Mouse (Mus musculus): ENCODE measurements around the gene Gm43517.

Gm43517 gene

DNA sequence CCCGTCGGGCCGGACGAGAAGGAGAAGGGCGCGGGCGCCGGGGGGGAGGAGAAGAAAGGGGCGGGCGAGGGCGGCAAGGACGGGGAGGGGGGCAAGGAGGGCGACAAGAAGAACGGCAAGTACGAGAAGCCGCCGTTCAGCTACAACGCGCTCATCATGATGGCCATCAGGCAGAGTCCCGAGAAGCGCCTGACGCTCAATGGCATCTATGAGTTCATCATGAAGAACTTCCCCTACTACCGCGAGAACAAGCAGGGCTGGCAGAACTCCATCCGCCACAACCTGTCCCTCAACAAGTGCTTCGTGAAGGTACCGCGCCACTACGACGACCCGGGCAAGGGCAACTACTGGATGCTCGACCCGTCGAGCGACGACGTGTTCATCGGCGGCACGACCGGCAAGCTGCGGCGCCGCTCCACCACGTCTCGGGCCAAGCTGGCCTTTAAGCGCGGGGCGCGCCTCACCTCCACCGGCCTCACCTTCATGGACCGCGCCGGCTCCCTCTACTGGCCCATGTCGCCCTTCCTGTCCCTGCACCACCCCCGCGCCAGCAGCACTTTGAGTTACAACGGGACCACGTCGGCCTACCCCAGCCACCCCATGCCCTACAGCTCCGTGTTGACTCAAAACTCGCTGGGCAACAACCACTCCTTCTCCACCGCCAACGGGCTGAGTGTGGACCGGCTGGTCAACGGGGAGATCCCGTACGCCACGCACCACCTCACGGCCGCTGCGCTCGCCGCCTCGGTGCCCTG lies at the start of gene Gm43517:
Gene Gm43517, plus strand, starts transcription at position 299 of the 755 bp plus-strand sequence.
- peak; percentile 25 to 26 for DNase-seq

DNA sequence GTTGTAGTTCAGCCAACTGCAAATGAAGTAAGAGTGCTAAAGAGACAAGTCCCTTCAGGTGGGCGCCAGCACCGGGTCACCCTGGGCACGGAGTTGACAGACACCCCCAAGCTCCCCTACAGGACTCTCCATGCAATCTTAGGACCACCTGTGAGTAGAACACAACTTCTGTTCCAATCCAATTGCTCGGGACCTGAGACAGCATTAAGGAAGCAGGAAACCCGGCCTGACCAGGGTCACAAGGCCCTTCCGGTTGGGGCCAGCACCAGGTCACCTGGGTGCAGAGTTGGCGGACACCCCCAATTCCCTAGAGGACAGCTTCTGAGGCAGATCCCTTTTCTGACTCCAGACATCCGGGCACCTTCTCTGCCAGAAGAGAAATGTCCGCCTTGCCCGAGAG lies 35.3 kb upstream of the Gm43517 start:
- no peak for DNase-seq

DNA sequence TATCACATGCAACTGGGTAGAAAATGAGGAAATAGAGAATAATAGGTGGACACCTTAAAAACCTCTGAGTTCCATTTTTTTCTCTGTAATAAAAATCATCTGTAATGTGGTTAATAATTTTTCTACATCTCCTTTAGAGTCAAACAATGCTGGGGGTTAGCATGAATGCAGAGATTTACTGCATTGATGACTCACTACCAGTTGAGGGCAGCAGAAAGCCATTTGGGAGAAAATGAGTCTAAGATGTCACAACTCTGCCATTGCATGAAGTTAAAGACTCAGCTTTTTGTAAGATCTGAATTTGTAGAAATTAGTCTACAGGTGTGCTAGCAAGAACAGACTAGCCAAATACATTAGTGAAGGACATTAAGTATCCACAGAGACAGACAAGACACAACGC lies 16.0 kb upstream of the Gm43517 start:
- peak in 1 of 2 experiments; percentile 24 for DNase-seq

DNA sequence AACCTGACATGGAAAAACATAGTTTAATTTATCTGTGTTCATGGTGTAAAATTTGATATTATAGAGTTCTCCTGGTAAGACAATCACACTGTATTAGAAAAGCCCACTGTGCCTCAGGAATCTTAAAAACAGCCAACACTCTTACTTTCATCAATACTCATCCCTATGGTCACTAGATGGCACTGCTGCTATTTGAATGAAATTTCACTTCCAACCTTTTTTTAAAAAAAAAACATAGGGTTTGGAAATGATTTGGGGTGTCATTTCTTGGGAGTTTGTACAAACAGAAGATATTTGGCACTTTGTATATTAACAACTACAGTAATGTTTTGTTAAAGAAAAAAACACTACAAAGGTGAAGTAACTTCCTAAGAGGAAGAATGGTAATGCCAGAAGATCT lies 12.8 kb upstream of the Gm43517 start:
- peak; percentile 49 to 52 for DNase-seq

DNA sequence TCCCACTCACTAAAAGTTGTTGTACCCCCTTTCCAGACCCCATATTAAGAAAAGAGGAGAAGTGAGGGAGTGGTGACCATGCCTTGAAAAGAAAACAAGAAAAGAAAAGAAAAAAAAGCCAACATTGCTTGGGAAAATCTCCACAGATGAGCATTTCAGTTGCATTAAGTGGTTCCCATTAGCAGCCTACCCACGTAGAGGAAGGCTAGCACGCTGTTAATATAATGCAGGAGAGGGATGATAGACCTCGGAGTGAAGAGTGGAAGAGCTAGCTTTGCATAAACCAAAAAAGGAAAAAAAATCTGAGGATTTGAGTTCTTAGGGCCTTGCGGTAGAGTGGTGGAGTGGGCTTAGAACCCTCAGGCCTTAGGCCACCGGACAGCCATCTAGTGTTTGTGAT lies 11.8 kb upstream of the Gm43517 start:
- DNase-seq: no peak

DNA sequence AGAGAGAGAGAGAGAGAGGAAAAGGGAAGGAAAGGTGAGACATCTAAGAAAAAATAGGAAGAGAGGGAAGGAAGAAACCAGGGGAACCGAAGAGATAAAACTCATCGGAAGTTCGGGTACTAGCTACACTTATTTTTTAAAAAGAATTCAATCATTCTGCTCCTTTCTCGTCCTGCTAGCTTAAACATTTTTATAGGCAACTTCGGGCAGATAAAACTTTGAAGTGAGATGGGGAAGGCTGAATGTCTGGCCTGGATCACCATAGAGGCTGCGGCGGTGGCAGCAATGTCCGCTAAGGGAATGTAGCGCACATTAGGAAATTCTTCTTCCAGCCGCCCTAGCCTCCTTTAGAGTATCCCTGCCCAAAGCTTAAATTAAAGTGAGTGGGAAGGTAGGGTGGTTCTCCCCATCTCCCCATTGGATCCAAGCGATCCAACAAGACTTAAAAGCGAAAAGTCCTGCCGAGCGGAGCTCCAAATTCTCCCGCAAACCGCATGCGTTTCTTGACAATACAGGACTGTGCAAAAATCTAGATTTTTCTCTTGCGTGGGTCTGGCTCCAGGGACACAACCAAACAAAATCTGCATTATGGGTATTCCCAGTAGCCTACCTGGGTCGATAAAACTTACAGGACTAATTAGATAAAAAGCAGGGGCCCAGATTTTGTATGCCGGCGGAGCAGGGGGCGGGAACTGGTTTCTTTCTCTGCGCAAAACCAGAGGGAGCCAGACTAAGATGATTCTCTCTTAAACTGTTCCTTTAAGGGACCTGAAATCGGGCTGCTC lies 11.0 kb upstream of the Gm43517 start:
- peak in 1 of 2 experiments; percentile 32 for DNase-seq

DNA sequence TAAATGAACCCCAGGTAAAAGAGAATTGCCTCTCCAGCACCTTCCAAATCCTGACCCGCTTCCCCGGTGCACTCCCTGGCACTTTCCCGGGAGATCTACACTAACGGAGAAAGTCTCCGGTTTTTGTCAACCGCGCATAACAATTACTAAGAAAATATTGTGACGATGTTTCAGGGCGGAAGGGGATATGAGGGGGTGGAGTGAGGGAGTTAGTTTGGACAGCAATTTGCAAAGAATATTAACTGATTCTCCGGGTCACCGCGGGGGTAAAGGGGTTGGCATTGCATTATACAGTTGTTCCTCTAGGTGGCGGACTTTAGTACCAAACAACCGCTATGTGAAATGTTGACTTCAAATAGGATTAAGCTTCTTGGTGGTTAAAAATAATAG lies 10.4 kb upstream of the Gm43517 start:
- DNase-seq: peak; percentile 56 to 68

DNA sequence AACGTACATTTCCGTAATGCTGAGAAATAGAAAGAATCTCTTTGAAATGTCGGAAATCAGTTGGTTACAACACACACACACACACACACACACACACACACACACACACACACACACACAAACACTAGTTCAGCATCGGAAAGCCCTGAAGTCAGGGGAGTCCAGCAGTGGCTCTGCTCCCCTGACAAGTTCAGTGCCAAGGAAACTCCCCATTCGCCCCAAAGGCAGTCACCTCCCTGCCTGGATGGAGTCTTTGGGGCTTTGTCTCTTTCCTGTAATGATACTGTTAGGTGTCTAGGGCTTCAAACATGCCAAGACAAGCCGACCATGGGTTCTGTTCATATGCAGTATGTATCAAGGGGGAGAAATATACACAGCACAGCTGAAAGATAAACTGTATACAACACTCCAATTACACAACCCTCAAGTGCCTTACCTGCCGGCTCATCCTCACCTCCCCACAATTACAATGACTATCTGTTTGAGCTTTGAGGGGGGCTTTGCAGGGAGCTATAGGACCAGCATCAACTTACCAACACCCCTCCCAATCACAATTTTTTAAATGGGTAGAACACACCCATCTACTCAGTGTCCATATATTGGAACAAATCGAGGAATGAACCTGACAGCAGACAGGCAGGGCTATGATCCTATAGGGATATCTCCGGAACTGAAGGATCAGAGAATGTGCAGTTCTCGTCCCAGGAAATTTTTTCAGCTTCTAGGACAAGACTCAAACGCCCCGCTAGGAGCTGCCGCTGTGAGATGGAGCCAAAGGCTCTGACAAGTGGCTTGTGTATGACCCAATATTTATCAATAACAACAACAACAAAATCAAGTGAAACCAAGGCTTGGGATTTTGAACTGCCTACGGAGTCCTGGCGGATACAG lies 9.3 kb upstream of the Gm43517 start:
- DNase-seq: peak in 1 of 2 experiments; percentile 8

DNA sequence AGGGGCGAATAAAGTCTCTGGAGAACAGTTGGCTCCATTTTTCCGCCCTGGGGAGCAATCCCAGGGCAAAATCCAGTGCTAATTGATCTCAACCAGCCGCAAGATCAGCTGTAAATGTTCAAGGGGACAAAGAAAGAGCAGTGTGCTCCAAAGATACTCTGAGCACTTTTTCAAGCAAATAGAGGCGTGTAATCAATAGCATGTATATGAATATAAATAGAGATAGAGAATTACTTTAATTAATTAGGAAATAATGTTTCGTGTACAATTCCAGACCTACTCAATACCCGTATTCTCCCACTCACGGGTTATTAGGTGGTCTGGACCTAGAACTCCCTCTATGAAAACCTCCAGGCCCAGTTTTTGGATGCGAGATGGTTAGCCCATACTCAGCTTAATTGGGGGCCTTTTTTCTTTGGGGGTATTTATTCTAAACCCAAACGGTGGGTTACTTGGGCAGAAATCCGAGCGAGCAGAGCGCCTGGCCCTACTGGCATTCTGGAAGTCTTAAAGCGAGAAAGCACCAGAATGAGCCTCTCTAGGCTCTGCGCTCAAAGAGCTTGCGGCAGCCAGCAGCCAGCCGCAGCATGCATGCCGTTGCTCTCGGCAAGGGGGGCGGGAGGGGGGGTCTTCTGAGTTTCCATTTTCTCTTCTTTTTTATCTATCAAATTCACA lies 8.5 kb upstream of the Gm43517 start:
- peak in 1 of 2 experiments; percentile 7 for DNase-seq

DNA sequence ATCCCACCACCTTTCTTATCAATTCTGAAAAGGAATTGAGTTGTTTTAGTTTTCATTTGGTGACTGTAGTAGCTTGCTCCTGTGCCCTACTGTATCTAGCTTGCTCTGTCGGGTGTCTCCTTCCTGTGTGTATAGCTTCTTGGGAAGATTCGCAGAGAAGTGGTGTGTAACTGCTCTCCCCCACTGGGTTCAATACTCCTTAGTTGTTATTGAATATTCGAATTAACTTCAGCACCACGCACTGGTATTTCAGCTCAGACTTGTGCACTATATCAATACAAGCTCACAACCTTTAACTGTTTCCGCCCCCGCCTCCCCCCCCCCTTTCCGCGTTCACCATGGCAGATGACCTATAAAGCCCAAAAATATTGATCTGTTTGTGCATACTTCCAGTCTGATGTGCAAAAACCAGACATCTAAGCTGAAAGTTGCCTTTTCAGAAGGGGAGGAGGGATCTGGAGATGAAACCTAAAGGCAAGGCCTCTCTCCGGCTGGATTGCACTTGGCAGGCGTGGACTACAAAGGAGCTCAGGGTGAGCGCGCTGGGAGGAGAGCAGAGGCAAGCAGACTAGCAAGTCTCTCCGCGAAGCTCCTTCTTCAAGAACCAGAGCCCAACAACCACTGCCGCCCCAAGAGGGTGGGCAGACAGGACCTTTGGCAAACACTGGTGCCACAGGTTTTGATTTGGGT lies 7.5 kb upstream of the Gm43517 start:
- DNase-seq: peak in 1 of 2 experiments; percentile 9

DNA sequence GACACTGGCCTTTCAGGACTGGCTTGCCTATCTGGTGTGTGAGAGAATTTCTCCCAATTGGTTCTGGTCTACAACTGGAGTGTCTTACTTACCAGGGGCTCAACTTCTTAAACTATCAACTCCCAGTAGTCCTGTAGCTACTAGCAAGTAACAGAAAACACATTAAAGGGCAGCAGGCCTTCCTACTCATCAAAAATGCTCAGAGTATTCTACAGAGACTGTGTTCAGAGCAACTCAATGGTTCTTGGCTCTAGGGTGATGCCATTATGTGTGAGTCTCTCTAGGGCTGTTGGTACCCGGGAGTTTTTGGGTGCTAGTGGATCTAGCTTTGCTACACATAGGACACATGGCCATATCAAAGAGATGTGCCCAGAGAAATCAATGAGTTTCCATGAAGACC lies 6.1 kb upstream of the Gm43517 start:
- no peak for DNase-seq

DNA sequence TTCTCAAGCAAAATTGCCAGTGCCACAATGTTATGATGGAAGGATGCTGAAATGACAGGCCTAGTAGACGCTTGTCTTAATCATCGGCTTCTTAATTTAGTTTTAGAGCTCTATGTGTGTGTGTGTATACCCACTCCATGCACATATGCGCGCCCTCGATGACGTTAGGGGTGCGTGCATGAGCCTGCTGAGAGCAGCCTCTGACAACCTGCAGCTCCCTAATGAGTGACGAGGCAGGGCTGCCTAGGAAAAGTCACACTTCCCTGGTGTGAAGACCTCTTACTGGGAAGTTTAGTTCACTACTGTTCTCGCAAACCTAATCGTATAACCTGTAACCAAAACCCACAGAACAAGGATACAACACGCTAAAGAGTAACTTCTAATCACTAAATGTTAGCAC lies 5.5 kb upstream of the Gm43517 start:
- peak in 1 of 2 experiments; percentile 4 for DNase-seq

DNA sequence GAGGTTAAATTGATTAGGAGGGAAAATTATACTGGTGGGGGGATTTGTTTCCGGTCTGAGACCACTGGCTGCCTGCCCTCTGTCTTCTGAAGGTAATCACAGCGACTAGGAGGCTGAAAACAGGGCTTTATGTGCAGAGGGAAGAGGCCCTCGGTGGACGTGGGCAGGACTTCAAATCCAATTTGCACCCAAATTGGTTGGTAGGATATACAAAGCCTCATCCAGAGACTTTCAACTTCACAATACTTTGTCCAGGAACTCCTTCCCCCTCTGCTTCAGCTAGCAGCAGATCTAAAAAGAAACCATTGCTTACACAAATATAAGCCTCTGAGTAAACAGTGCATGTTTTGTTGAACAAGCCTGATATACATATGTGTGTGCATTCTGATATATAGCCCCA lies 4.5 kb upstream of the Gm43517 start:
- DNase-seq: peak in 1 of 2 experiments; percentile 12

DNA sequence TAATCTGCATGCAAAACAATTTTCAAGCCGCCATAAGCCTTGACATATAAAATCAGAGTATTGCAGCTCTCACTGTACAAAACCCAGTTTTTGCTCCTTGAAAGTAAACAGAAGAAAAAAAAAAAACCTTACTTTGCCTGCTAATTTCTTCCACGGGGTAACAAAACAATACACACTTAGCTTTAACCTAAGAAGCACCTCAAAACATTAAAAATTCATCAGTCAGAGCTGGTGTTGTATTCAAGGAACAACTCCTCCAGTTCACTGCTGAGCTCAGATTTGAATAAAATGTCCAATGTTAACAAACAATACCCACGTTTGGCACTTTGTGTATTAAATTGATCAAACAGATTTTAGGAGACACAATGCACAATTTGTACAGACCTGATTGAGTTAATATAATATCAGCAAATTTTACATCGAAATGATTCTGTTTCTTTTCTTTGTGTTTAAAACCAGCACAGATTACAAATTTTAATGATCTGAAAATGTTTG lies 3.9 kb upstream of the Gm43517 start:
- DNase-seq: peak in 1 of 2 experiments; percentile 11

DNA sequence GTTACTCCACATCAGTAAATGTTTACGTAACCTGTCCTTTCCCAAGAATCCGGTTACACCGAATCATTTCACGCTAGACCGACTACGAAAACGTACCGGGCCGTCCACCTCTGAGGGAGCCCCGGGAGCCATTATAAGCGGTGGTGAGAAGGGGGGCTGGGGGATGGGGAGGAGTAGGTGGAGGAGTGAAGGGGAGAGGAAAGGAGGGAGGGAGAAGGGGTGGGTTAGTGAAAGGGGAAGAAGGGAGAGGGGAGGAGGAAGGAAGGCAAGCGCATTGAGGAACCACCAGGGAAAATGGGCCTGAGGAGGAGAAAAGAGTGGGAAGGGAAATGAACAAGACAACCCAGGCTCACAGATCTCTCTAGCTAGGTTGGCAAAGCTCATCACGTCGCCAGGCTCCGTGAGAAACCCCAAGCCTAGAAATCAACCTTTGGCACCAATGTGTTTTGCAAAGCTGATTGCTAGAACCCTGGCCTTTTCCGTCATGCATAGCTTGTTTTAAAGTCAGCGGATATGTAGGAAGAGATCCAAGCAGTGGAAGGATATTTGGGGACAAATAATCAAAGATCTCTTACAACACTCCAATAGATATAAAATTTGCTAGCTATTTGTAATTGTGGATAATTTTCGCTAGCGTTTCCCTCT lies 3.1 kb upstream of the Gm43517 start:
- peak in 1 of 2 experiments; percentile 24 for DNase-seq

DNA sequence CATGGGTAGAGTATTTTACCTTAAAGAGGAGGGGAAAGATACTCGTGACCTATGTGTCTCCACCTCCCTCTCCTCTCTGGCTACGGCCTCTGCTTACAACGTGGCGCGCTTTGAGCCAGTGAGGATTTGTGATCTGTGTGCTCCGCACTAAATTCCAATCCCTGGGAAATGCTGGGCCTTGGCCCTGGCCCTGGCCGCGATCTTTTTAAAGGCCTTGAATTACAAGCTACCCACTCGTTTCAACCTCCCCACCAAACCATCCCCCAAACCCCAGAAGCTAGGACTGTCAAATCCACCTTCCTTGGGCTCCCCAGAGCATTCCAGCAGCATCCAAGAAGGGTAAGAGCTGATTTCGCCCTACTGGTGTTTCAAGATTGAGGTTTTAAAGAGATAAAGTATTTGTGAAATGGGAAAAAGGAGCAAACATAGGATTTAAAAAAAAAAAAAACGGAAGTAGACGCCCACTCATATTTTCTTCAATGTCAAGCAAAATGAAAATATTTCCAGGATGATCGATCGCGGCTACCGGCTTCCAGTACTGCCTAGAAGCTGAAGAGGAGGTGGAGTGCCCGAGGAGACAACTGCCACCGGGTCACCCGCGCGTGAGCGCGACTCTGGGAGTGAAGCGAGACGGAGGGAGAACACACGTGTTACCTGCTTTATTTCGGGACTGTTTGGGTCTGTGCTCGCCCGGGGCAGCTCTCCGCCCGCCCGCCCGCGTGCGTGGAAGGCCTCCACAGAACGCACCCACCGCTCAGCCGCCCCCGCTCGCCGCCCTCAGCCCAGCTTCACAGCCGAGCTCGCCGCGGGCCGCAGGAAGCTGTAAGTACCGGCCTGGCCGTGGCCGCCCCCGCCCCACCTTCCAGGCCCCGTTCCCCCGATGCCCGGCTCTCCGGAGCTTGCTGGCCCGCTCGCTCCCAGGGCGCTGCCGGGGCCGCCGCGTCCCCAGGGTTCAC lies 2.1 kb upstream of the Gm43517 start, which contains the start of gene Foxg1:
Gene Foxg1, plus strand, starts transcription at position 96 of the 956 bp plus-strand sequence.
- peak; percentile 32 to 42 for DNase-seq

DNA sequence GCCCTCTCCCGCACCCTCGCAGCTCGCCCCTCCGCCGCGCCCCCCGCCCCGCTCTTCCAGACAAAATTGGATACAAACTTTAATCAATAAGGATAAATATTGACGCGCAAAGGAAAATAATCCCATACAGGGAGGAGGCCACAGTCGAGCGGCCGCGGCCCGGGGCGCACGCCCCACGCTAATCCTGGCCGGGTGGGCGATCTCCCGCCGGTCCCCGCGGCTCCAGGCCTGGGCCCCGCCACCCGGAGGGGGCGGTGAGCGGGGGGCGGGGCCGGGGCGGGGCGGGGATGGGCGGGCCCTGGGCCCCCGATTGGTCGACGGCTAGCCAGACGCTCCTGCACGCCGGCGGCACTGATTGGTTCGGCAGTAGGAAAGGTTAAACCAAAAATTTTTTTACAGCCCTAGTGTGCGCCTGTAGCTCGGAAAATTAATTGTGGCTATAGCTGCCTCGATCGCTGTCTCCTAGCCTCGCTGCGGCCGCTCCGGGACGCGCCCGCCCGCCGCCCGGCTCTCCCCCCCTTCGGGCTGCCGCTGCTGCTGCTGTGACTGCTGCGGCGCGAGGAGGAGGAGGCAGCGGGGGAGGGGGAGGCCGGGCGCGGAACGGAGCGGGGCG lies 1.3 kb upstream of the Gm43517 start:
- peak in 1 of 2 experiments; percentile 13 for DNase-seq

DNA sequence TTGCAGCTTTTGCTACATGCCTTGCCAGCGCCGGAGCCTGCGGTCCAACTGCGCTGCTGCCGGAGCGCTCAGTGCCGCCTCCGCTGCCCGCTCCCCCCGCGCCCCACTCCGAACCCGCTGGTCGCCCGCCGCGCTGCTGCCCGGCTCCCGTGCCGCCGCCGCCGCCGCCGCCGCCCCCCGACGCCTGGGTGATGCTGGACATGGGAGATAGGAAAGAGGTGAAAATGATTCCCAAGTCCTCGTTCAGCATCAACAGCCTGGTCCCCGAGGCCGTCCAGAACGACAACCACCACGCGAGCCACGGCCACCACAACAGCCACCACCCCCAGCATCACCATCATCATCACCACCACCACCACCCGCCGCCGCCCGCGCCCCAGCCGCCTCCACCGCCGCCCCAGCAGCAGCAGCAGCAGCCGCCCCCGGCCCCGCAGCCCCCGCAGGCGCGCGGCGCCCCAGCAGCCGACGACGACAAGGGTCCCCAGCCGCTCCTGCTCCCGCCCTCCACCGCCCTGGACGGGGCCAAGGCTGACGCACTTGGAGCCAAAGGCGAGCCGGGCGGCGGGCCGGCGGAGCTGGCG lies 589 bp upstream of the Gm43517 start:
- peak in 1 of 2 experiments; percentile 10 for DNase-seq

DNA sequence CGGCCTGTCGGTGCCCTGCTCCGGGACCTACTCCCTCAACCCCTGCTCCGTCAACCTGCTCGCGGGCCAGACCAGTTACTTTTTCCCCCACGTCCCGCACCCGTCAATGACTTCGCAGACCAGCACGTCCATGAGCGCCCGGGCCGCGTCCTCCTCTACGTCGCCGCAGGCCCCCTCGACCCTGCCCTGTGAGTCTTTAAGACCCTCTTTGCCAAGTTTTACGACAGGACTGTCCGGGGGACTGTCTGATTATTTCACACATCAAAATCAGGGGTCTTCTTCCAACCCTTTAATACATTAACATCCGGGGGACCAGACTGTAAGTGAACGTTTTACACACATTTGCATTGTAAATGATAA lies 637 bp downstream of the Gm43517 start:
- peak in 1 of 2 experiments; percentile 30 for DNase-seq
